Mouse (Mus musculus) limb, embryonic 14.5 days (tissue): ENCODE data around the gene Tas1r3. TPM values are rescaled to one million over a fixed set of nuclear protein-coding genes. Genes with fewer than 3 reads are reported as not detected.

Source experiments
- ATAC-seq: fragments of 200-750 bp; cut with Nextera tagmentation; 2 replicates; pipeline ENCODE4 v1.8.0; 2017; ENCODE audit warnings: low read depth, moderate number of reproducible peaks, moderate TSS enrichment; ENCODE audit not compliant: low FRiP score
- DNase-seq: peaks from one replicate; pipeline ENCODE4 v3.0.0-alpha.2; 2015; ENCODE audit warnings: low spot score
- H3K27ac ChIP-seq: fragments of 300-500 bp; sonication (generic); replicated peaks from 2 replicates; pipeline ENCODE4 v1.5.1; 2014; ENCODE audit warnings: low read depth, mild to moderate bottlenecking, low read length, moderate library complexity, mixed read lengths
- H3K27me3 ChIP-seq: fragments of 300-500 bp; sonication (generic); 2 replicates; pipeline ENCODE4 v1.6.1; 2014; ENCODE audit warnings: low read length, mixed read lengths; ENCODE audit not compliant: control insufficient read depth, insufficient read depth
- H3K36me3 ChIP-seq: fragments of 300-500 bp; sonication (generic); 2 replicates; pipeline ENCODE4 v1.6.1; 2014; ENCODE audit warnings: mild to moderate bottlenecking, low read length, moderate library complexity, mixed read lengths; ENCODE audit not compliant: control insufficient read depth, insufficient read depth
- H3K4me1 ChIP-seq: fragments of 300-500 bp; sonication (generic); 2 replicates; pipeline ENCODE4 v1.6.1; 2014; ENCODE audit warnings: antibody characterized with exemption, low read length, mixed read lengths; ENCODE audit not compliant: control insufficient read depth, insufficient read depth
- H3K4me2 ChIP-seq: fragments of 300-500 bp; sonication (generic); replicated peaks from 2 replicates; pipeline ENCODE4 v1.6.1; 2014; ENCODE audit warnings: low read depth, mild to moderate bottlenecking, low read length, moderate library complexity; ENCODE audit not compliant: severe bottlenecking
- H3K4me3 ChIP-seq: fragments of 300-500 bp; sonication (generic); replicated peaks from 2 replicates; pipeline ENCODE4 v1.5.1; 2014; ENCODE audit warnings: low read length
- H3K9ac ChIP-seq: fragments of 300-500 bp; sonication (generic); 2 replicates; pipeline ENCODE4 v1.6.1; 2014; ENCODE audit warnings: mild to moderate bottlenecking, low read depth, low read length, moderate library complexity; ENCODE audit not compliant: severe bottlenecking
- H3K9me3 ChIP-seq: fragments of 300-500 bp; sonication (generic); 2 replicates; pipeline ENCODE4 v1.6.1; 2016; ENCODE audit warnings: low read length; ENCODE audit not compliant: control insufficient read depth
- POLR2A ChIP-seq: fragments of 200-500 bp; IDR thresholded peaks from 2 replicates; pipeline ENCODE4 v1.8.0; 2012; ENCODE audit warnings: inconsistent platforms, mild to moderate bottlenecking, moderate library complexity, borderline replicate concordance; ENCODE audit not compliant: insufficient read depth, insufficient read length; ENCODE audit errors: extremely low read depth
- WGBS: fragments of 180-500 bp; shearing (Covaris S2); extraction: QIAGEN DNeasy Blood & Tissue Kit; methylation state at CpG from one replicate; pipeline ENCODE4 v1.1.7; 2014; 5-methylcytosine and 5-hydroxymethylcytosine counted together
- polyA plus RNA-seq, 2 experiments: library from polyadenylated mRNA; depleted of rRNA in 1 of 2; stranded (reverse) in 1 of 2; unstranded in 1 of 2; fragments of >200 nt; fragmentation: Nextera tagmentation in 1 of 2; extraction: Ambion mirVana in 1 of 2; gene quantifications; 2 replicates each; pipeline versions ENCODE4 v1.2.1 to v1.2.3; 2012 to 2014

The Tas1r3 gene
- polyA plus RNA-seq, 2 experiments = 0.31 to 0.32 TPM

GRCm38 (mm10) chr4:155831831-155832230 lies 31.3 kb downstream of the Tas1r3 start:
- Histone ChIP-seq H3K36me3 (peaks cover 21% of the 10 kb centered on the region), H3K9me3 (no peaks in the 10 kb centered on the region), H3K27ac (peak overlapping the region; percentile 75), H3K9ac (peak overlapping the region; percentile 76), H3K4me1 (peaks cover 15% of the 10 kb centered on the region), H3K4me3 (peak overlapping the region; percentile 83), H3K27me3 (no peaks in the 10 kb centered on the region), H3K4me2 (peak overlapping the region; percentile 90)
- TF ChIP-seq POLR2A = no peak
- under 1% methylated on average over 25 of the region's 25 CpGs for WGBS
- ATAC-seq (no peak), DNase-seq (no peak)

- Histone ChIP-seq H3K9ac (peak within 1 kb of the TSS; percentile 76), H3K27me3 (no peaks in the 10 kb centered on the region), H3K36me3 (peaks cover 26% of the 10 kb centered on the region), H3K9me3 (no peaks in the 10 kb centered on the region), H3K4me3 (peak within 1 kb of the TSS; percentile 83), H3K27ac (peak within 1 kb of the TSS; percentile 75), H3K4me2 (peak within 1 kb of the TSS; percentile 90), H3K4me1 (peaks cover 15% of the 10 kb centered on the region)
- 0% methylated on average over 45 of the region's 49 CpGs for WGBS
- peak; percentile 90 for ATAC-seq
- peak; percentile 43; the same call in 1 of the 2 replicates for TF ChIP-seq POLR2A
- DNase-seq = peak; percentile 94
Observed at GRCm38 (mm10) chr4:155831205-155831766, 31.9 kb downstream of the Tas1r3 start, which contains the start of gene Aurkaip1. Aurkaip1 (plus strand) TSS chr4:155831272.

- Histone ChIP-seq H3K27ac (no peak overlapping the region), H3K27me3 (no peaks in the 10 kb centered on the region), H3K36me3 (peaks cover 30% of the 10 kb centered on the region), H3K9ac (0 out of 2 replicates have a peak overlapping the region, but pooled peaks have one; percentile 76), H3K9me3 (no peaks in the 10 kb centered on the region), H3K4me2 (peak overlapping the region; percentile 90), H3K4me3 (peak overlapping the region; percentile 83), H3K4me1 (peaks cover 15% of the 10 kb centered on the region)
- ATAC-seq = no peak
- WGBS = 53% methylated on average over 8 of the region's 8 CpGs
- DNase-seq = no peak
- TF ChIP-seq POLR2A = no peak
Observed at GRCm38 (mm10) chr4:155830596-155830995, 32.6 kb downstream of the Tas1r3 start.

GRCm38 (mm10) chr4:155829866-155830265 lies 33.3 kb downstream of the Tas1r3 start:
- peaks cover 15% of the 10 kb centered on the region for H3K4me1 ChIP-seq
- H3K36me3 ChIP-seq = peaks cover 37% of the 10 kb centered on the region
- H3K4me3 ChIP-seq = no peak overlapping the region
- TF ChIP-seq POLR2A = no peak
- H3K9ac ChIP-seq = no peak overlapping the region
- H3K9me3 ChIP-seq = no peaks in the 10 kb centered on the region
- DNase-seq (no peak), ATAC-seq (no peak)
- no peaks in the 10 kb centered on the region for H3K27me3 ChIP-seq
- H3K4me2 ChIP-seq = no peak overlapping the region
- no peak overlapping the region for H3K27ac ChIP-seq
- WGBS = 91% methylated on average over 4 of the region's 4 CpGs

- ATAC-seq = no peak
- no peaks in the 10 kb centered on the region for H3K27me3 ChIP-seq
- no peak for TF ChIP-seq POLR2A
- no peaks in the 10 kb centered on the region for H3K4me1 ChIP-seq
- H3K27ac ChIP-seq = no peak overlapping the region
- no peak overlapping the region for H3K4me2 ChIP-seq
- no peak overlapping the region for H3K4me3 ChIP-seq
- no peaks in the 10 kb centered on the region for H3K9me3 ChIP-seq
- no peak overlapping the region for H3K9ac ChIP-seq
- no peak for DNase-seq
- peaks cover 92% of the 10 kb centered on the region for H3K36me3 ChIP-seq
- WGBS = 98% methylated on average over 16 of the region's 16 CpGs
Observed at GRCm38 (mm10) chr4:155823443-155823842, 39.7 kb downstream of the Tas1r3 start.
